Mouse (Mus musculus) lung, embryonic 14.5 days (tissue): ENCODE measurements around the gene Bzw1. TPM values are rescaled to one million over a fixed set of nuclear protein-coding genes. Genes with fewer than 3 reads are reported as not detected.

Experiments
- ATAC-seq: fragments of 200-750 bp; cut with Nextera tagmentation; 2 replicates; pipeline ENCODE4 v1.8.0; 2017; ENCODE audit warnings: mild to moderate bottlenecking, moderate TSS enrichment, moderate library complexity; ENCODE audit not compliant: insufficient read depth
- DNase-seq: peaks from one replicate; pipeline ENCODE4 v3.0.0-alpha.2; 2015
- H3K27ac ChIP-seq: fragments of 300-500 bp; sonication (generic); 2 replicates; pipeline ENCODE4 v1.5.1; 2014; ENCODE audit warnings: low read depth, mild to moderate bottlenecking, moderate library complexity
- H3K27me3 ChIP-seq: fragments of 300-500 bp; sonication (generic); 2 replicates; pipeline ENCODE4 v1.6.1; 2014; ENCODE audit warnings: low read length, control low read depth; ENCODE audit not compliant: insufficient read depth
- H3K36me3 ChIP-seq: fragments of 300-500 bp; sonication (generic); 2 replicates; pipeline ENCODE4 v1.6.1; 2014; ENCODE audit warnings: control low read depth; ENCODE audit not compliant: insufficient read depth
- H3K4me1 ChIP-seq: fragments of 300-500 bp; sonication (generic); 2 replicates; pipeline ENCODE4 v1.6.1; 2014; ENCODE audit warnings: antibody characterized with exemption, control low read depth; ENCODE audit not compliant: insufficient read depth
- H3K4me2 ChIP-seq: fragments of 300-500 bp; sonication (generic); 2 replicates; pipeline ENCODE4 v1.6.1; 2014; ENCODE audit warnings: mild to moderate bottlenecking
- H3K4me3 ChIP-seq: fragments of 300-500 bp; sonication (generic); 2 replicates; pipeline ENCODE4 v1.5.1; 2014; ENCODE audit warnings: low read depth, low read length
- H3K9ac ChIP-seq: fragments of 300-500 bp; sonication (generic); 2 replicates; pipeline ENCODE4 v1.6.1; 2014
- H3K9me3 ChIP-seq: fragments of 300-500 bp; sonication (generic); 2 replicates; pipeline ENCODE4 v1.6.1; 2016; ENCODE audit warnings: low read depth, low read length, control low read depth
- CTCF ChIP-seq: IDR thresholded peaks from 2 replicates; pipeline ENCODE4 v1.5.1; 2016; ENCODE audit warnings: antibody characterized with exemption, low read depth
- WGBS: fragments of 180-500 bp; shearing (Covaris S2); extraction: QIAGEN DNeasy Blood & Tissue Kit; methylation state at CpG from one replicate; pipeline ENCODE4 v1.1.7; 2014; 5-methylcytosine and 5-hydroxymethylcytosine counted together
- polyA plus RNA-seq: library from polyadenylated mRNA; unstranded; fragments of >200 nt; fragmentation: Nextera tagmentation; extraction: Ambion mirVana; gene quantifications from 2 replicates; pipeline ENCODE4 v1.2.1, GENCODE M21; 2014

Gene Bzw1
- 406 and 424 TPM in 2 replicates for polyA plus RNA-seq

GRCm38 (mm10) chr1:58392652-58393283 is at the start of gene Bzw1:
Bzw1 (plus strand) TSS chr1:58392898.
- peak; percentile 98 for ATAC-seq

GRCm38 (mm10) chr1:58343861-58344260 is 48.8 kb upstream of the Bzw1 start:
- no peaks in the 10 kb centered on the region for H3K27me3 ChIP-seq
- H3K9ac ChIP-seq, result no peak overlapping the region
- 57% methylated on average over 4 of the region's 4 CpGs for WGBS
- no peak overlapping the region for H3K27ac ChIP-seq
- no peak overlapping the region for H3K4me3 ChIP-seq
- H3K4me2 ChIP-seq, result no peak overlapping the region
- DNase-seq (no peak), ATAC-seq (no peak)
- no peaks in the 10 kb centered on the region for H3K36me3 ChIP-seq
- no peak for TF ChIP-seq CTCF
- no peaks in the 10 kb centered on the region for H3K9me3 ChIP-seq
- H3K4me1 ChIP-seq, result no peaks in the 10 kb centered on the region

More at GRCm38 (mm10) chr1:58392652-58393283, at the start of gene Bzw1:
- peaks cover 33% of the 10 kb centered on the region for H3K36me3 ChIP-seq
- H3K27ac ChIP-seq, result peak within 1 kb of the TSS; percentile 98
- peak within 1 kb of the TSS; percentile 93 for H3K4me3 ChIP-seq
- H3K27me3 ChIP-seq, result no peaks in the 10 kb centered on the region
- no peaks in the 10 kb centered on the region for H3K9me3 ChIP-seq
- 0 out of 2 replicates have a peak, but pooled peaks cover 5% of the 10 kb centered on the region for H3K4me1 ChIP-seq
- peak; percentile 94 for DNase-seq
- peak within 1 kb of the TSS; percentile 95 for H3K9ac ChIP-seq
- peak; percentile 17; the same call in 1 of the 2 replicates for TF ChIP-seq CTCF
- 0% methylated on average over 55 of the region's 61 CpGs for WGBS
- peak within 1 kb of the TSS; percentile 88 for H3K4me2 ChIP-seq

GRCm38 (mm10) chr1:58344570-58344969 is 48.1 kb upstream of the Bzw1 start:
- H3K36me3 ChIP-seq, result no peaks in the 10 kb centered on the region
- H3K4me1 ChIP-seq, result no peaks in the 10 kb centered on the region
- H3K9me3 ChIP-seq, result no peaks in the 10 kb centered on the region
- no peak overlapping the region for H3K9ac ChIP-seq
- no peak for TF ChIP-seq CTCF
- ATAC-seq (no peak), DNase-seq (no peak)
- no peak overlapping the region for H3K4me3 ChIP-seq
- no peaks in the 10 kb centered on the region for H3K27me3 ChIP-seq
- H3K4me2 ChIP-seq, result no peak overlapping the region
- WGBS, result 76% methylated on average over 5 of the region's 5 CpGs
- H3K27ac ChIP-seq, result no peak overlapping the region

GRCm38 (mm10) chr1:58346159-58346558 is 46.5 kb upstream of the Bzw1 start:
- Histone ChIP-seq H3K27me3 (no peaks in the 10 kb centered on the region), H3K9me3 (no peaks in the 10 kb centered on the region), H3K4me3 (no peak overlapping the region), H3K4me2 (no peak overlapping the region), H3K4me1 (no peaks in the 10 kb centered on the region), H3K27ac (no peak overlapping the region), H3K9ac (no peak overlapping the region), H3K36me3 (no peaks in the 10 kb centered on the region)
- ATAC-seq (no peak), DNase-seq (no peak)
- WGBS, result 40% methylated on average over 14 of the region's 14 CpGs
- no peak for TF ChIP-seq CTCF

GRCm38 (mm10) chr1:58348712-58349111 is 44.0 kb upstream of the Bzw1 start:
- Histone ChIP-seq H3K9ac (no peak overlapping the region), H3K4me3 (no peak overlapping the region), H3K27me3 (no peaks in the 10 kb centered on the region), H3K4me2 (no peak overlapping the region), H3K36me3 (no peaks in the 10 kb centered on the region), H3K4me1 (no peaks in the 10 kb centered on the region), H3K9me3 (no peaks in the 10 kb centered on the region), H3K27ac (no peak overlapping the region)
- DNase-seq (no peak), ATAC-seq (no peak)
- WGBS, result 73% methylated on average over 6 of the region's 6 CpGs
- no peak for TF ChIP-seq CTCF

GRCm38 (mm10) chr1:58353238-58353893 is 39.3 kb upstream of the Bzw1 start:
- Histone ChIP-seq H3K4me2 (no peak overlapping the region), H3K9me3 (no peaks in the 10 kb centered on the region), H3K4me3 (no peak overlapping the region), H3K27ac (no peak overlapping the region), H3K4me1 (no peaks in the 10 kb centered on the region), H3K36me3 (no peaks in the 10 kb centered on the region), H3K27me3 (no peaks in the 10 kb centered on the region), H3K9ac (no peak overlapping the region)
- no peak for TF ChIP-seq CTCF
- DNase-seq (no peak), ATAC-seq (no peak)
- WGBS, result 46% methylated on average over 4 of the region's 4 CpGs
